Mouse (Mus musculus) left cerebral cortex, adult 6 months (tissue): Measurements from ENCODE around the gene Kifc3. TPM values are rescaled to one million over a fixed set of nuclear protein-coding genes. Genes with fewer than 3 reads are reported as not detected.

ENCODE experiments used
- long read RNA-seq, 2 experiments: library from polyadenylated mRNA; unstranded; transcript quantifications; one replicate each; pipeline ENCODE4 v2.0.0; 2019 to 2020
- polyA plus RNA-seq: library from polyadenylated mRNA; unstranded; fragments of <200 nt; fragmentation: Nextera tagmentation; gene quantifications from 2 replicates; pipeline ENCODE4 v1.2.3, GENCODE M21; 2021

Gene Kifc3
- polyA plus RNA-seq, result 11.4 and 15.4 TPM in 2 replicates
- long read RNA-seq, experiment 1, transcript Kifc3-201 (20 exons, 3,277 nt), result major isoform, 39 of 97 reads
- long read RNA-seq, experiment 1, transcript Kifc3-202 (16 exons, 2,898 nt), result minor isoform, 12 of 97 reads
- long read RNA-seq, experiment 1, partial matches to known transcripts, result 16 of 97 reads
- long read RNA-seq, experiment 1, other reads (novel, unspliced or antisense), result 30 of 97 reads
- long read RNA-seq, experiment 2, partial matches to known transcripts, result 10 of 20 reads
- long read RNA-seq, experiment 2, other reads (novel, unspliced or antisense), result 7 of 20 reads

DNA sequence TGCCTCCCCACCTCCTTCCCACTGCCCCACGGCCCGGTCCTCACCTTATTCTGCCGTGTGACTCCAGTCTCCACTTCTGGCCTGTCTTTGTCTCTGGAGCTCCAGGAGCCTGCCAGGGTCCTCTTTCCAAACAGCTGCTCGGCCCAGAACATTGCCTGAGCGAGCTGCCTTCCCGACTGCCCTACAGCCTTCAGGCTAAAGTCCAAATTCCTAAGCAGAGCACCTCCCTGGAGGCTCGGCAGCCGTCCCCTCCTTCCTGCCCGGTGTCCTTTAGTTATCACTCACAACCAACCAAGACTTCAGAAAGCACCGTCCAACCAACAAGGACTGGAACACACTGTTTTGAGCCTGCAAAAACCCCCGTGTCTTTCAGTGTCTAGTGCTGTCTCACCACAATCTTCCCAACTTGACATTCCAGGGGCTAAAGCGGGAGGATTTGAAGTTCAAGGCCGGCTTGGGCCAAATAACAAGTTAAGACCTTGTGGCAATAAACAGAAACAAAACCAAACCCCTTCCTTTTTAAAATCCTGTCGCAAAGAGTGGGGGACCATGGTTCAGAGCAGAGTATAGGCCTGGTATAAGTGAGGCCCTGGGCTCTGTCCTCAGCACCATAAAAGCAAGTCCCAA is at the start of gene Kifc3:
Gene Kifc3, minus strand, starts transcription at position 164 of the 627 bp plus-strand sequence.

DNA sequence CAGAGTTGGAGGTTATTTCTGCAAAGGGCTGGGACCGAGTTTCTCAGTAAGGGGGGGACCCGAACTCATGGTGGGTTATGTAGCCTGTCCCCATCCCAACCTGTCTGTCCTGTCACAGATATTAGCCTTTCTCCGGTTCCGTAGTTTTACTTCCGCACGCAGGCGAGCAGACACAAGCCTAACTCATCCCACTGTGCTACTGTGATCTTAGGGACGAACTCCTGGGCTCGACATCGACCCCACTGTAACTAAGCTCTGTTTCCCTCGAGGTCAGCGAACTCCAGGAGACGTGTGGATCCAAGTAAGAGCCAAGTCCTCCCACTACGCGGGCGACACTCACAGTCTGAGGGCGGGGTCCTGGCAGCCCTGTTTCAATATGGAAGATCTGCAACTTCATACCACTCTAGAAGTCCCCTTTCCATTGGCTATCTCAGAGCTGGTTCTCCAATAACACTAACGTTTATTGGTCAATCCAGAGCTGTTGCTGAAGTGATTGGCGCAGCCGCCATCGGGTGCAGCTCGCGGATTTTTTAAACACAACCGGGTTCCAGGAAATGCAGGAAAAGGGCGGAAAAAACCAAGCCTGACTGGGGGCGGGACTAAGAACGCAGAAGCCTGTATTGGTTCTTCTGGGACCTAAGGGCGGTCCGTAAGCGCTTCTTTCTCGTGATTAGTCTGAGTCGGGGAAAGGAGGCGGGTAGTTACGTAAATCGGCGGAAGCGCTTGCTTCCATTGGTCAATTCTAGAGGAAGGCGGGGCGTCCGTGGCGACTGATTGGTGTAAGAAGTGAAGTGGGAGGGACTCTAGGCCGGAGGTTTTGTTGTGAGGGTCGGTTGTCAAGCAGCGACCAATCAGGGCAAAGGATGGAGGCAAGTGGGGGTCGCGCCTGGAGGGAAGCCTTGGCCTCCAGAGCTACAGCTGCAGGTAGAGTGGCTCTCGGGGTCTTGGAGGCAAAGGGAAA is 122.0 kb downstream of the Kifc3 start, which contains the start of gene Katnb1:
Gene Katnb1, plus strand, starts transcription at position 806 of the 961 bp plus-strand sequence.

DNA sequence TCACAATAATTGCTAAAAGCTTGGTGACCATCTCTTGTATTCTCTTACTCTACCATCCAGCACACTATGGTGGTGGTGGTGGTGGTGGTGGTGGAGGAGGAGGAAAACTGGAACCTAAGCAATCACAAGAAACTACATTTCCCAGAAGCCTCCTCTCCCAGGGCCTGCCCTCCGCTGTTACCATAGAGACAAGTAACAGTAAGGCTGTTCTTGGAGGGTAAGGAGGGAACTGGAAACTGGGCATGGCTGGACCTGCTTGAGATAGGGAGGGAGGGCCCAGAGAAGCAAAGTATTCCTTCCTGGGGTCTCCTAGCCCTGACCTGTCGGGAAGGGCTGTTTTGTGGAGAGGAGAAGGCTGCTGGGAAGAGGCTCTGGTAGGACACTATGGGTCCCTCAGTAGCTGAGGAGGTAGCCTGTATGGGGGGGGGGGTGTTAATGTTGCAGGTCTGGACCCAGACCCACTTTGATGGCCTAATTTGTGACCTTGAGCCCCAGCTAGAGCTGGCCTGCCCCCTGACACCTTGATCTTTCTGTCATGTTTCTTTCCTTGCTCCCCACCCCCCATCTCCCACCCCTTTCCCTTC is 147.6 kb downstream of the Kifc3 start, which contains the start of gene Drc7:
Gene Drc7, plus strand, starts transcription at position 177 of the 584 bp plus-strand sequence.

Other genes with a start within 250 kb of the Kifc3 start
- gene Adgrg1, start 228.1 kb downstream of the Kifc3 start, polyA plus RNA-seq, result 23.5 and 27.7 TPM in 2 replicates
- gene Adgrg3, start 185.1 kb downstream of the Kifc3 start, polyA plus RNA-seq, result 0.12 TPM in 1 of 2 replicates, not detected in the other
- 0.30 and 0.69 TPM in 2 replicates for gene Drc7, start 147.7 kb downstream of the Kifc3 start, polyA plus RNA-seq
- gene Katnb1, start 121.6 kb downstream of the Kifc3 start, polyA plus RNA-seq, result 19.6 and 27.0 TPM in 2 replicates
- gene Cngb1, start 103.8 kb upstream of the Kifc3 start, polyA plus RNA-seq, result 0.02 TPM in 1 of 2 replicates, not detected in the other
- not detected in 2 replicates for gene Tepp, start 107.8 kb upstream of the Kifc3 start, polyA plus RNA-seq
- gene Zfp319, start 129.1 kb upstream of the Kifc3 start, polyA plus RNA-seq, result 3.2 and 6.2 TPM in 2 replicates
- gene Usb1, start 129.5 kb upstream of the Kifc3 start, polyA plus RNA-seq, result 10.4 and 12.1 TPM in 2 replicates
- 1.3 and 4.1 TPM in 2 replicates for gene Mmp15, start 149.5 kb upstream of the Kifc3 start, polyA plus RNA-seq
- 116 and 134 TPM in 2 replicates for gene Cfap20, start 232.1 kb upstream of the Kifc3 start, polyA plus RNA-seq